Mouse (Mus musculus) T-cell, adult 2 months (primary cell): ENCODE measurements around the gene Fars2.
A peak's percentile ranks its signal among the peaks of the same experiment; 100 is the strongest.

ENCODE experiments used
- DNase-seq: peaks from one replicate; pipeline ENCODE4 v3.0.0; 2022; ENCODE audit warnings: low spot score

The Fars2 gene

DNA sequence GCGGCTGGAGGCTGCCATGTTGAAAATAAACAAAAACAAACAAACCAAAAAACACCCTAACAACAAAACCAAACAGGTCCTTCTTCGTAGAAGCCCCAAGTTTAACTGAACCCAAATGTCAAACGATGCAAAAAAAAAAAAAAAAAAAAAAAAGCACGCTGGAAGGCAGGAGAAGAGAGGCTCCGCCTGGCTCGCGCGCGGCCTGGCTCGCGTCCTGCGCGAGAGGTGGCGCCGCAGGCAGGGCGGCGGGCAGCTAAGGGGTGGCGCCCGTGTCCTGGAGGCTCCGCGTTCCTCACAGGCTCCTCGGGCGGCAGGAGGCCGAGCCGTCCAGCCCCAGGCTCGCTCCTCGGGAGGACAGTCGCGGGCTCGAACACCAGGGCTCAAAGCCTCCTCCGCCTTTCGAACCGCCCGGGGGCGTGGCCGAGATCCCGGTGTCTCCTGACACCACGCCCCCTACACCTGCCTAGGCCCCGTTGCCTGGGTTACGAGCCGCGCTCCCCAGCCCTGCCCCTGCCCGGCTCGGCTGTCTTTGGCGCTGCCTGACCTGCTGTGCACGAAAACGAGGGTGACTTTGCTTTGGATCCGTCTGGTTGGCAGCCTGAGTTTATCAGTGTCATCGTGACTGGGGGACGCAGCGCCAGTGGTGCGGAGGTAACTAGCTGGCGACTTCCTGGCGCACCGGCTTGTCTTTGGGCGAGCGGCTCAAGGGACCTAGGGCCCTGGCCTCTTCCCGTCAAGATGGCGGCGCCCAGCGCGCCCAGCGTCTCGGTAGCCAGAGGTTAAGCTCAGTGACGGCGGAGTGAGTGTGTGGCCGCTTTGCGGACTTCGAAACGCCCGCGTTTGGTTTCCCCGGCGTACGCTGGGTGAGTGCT lies at the start of gene Fars2, which contains the start of gene Lyrm4:
Gene Fars2, plus strand, starts transcription at position 270 of the 872 bp plus-strand sequence.
Gene Lyrm4, minus strand, starts transcription at position 384 of the 872 bp plus-strand sequence.
- peak; percentile 95 for DNase-seq

DNA sequence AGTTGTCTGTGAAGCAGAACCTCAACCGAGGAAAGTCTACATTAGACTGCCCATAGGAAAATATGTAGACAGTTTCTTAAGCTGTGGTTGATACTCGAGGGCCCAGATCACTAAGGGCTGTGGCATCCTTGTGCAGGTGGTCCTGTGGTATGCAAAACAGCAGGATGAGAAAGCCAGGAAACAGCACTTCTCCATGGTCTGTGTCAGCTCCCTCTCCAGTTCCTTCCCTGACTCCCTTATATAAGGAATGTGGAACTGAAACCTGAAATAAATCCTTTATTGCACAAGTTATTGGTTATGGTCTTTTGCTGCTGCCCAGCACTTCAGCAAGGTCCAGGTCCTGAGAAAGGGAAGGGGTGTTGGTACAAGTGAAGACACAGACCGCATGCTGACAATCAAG lies 42.7 kb upstream of the Fars2 start:
- no peak for DNase-seq

DNA sequence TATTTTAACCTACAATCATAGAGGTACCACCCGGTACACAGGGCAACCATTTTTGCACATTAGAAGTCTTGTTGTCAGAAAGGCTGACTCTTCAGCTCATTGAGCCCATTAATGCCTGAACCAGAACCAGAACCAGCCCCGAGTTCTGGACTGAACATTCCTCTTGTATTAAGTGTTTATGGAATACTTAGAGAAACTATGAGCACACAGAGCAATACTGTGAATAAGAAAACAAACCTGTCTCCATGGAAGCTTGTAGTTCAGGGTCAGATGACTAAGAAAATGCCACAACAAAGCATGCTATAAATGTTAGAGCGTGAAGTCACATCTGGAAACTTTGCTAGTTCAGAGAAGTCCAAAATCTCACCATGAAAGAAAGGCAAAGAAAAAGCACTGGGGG lies 35.6 kb upstream of the Fars2 start:
- no peak for DNase-seq

DNA sequence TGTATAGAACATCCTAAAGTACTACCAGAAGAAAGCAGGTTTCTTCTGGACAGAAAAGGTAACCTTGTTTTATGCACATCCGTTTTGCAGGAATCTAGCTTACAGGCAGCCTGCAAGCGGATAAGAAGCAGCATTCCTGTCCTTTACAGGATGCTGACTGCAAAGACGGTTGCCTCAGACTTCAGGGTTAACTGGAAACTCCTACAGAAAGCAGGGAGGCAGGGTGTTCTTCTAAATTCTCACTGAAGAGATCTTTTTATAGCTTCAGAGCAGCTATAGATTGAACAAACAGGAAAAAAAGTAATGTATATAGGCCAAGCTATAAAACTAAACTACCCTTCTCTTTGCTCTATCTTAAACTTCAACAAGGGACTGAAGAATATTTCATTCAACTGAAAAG lies 32.5 kb upstream of the Fars2 start:
- no peak for DNase-seq

DNA sequence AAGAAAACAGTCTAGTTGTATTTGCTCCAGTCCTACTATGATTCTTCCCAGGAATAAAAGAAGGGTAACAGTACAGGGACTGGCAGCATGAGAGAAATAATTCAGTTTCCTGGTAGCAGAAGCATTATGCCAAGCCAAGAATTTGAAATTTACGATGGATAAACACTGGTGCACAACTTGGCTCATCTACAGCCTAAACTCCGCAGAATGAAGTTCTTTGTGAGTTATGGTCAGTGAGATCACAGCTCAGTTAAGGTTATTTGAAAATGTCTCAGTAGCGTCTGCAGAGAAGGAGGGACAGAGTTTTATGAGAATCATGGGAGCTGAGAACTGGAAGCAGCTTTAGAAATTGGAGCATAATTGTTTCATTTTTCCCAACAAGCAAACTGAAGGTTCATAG lies 31.2 kb upstream of the Fars2 start:
- DNase-seq = no peak

DNA sequence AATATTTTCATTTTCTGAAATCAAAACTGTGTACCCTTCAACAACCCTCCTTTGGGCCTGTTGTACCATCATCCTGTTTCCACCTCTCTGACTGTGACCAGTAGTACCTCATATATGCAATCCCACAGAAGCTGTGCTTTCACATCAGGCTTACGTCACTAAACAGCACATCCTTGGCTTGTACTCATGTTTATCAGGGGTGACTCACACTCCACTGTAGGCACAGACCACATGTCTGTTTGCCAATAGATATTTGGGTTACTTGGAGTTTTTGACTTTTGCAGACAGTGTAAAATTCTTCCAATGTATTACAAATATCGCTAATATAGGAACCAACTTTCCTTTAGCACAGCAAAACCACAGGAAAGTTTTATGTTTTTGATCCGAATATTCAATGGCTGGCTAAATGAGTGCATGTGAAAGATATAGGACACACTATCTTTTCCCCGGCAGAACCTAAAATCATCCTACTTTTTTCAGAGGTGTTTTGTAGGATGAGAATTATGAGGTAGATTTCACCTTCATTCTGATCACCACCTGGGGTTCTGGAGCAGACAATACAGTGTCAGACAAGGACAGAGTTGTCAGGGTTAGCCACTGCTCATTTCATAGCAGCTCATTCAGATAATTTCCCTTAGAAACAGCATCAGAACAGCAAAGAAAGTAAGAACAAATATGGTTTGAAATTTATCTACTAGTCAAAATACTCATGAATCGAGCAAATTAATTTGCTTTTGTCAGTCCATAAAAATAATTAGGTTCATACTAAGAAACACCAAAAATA lies 30.4 kb upstream of the Fars2 start:
- no peak for DNase-seq

DNA sequence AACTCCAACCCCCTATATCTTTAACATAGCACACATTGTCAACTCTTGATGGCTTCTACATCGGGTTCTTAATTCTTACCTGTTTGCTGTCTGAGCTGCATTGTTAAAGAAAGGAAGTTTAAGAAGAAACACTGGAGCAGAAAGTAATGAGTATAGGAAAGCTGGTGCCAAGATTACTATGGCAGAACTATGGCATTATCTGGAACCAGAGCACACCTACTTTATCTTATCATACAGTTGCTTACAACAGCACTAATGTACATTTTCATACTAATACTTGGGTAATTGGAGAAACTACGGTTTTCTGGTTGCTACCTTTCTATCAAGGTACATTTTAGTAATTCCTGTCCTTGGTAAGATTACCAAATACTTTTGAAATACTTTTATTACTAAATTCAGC lies 29.8 kb upstream of the Fars2 start:
- no peak for DNase-seq

DNA sequence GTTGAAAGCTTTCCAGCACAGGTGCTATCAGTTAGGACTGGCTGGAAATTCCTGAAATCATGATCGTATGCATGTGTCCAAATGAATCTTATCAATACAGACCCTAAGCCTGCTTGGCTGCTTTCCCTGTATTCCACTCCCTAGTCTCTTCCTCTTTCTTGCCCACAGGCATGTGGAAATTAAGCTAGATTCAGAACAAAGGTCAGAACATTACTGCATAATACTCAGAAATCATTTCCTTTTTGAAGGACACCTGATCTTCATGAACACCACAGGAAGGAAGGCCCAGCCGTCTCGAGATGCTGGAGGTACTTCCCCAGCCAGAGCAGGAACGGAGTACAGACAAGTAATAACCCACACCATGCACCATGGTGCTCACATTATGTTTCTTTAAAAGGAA lies 29.0 kb upstream of the Fars2 start:
- DNase-seq = no peak

DNA sequence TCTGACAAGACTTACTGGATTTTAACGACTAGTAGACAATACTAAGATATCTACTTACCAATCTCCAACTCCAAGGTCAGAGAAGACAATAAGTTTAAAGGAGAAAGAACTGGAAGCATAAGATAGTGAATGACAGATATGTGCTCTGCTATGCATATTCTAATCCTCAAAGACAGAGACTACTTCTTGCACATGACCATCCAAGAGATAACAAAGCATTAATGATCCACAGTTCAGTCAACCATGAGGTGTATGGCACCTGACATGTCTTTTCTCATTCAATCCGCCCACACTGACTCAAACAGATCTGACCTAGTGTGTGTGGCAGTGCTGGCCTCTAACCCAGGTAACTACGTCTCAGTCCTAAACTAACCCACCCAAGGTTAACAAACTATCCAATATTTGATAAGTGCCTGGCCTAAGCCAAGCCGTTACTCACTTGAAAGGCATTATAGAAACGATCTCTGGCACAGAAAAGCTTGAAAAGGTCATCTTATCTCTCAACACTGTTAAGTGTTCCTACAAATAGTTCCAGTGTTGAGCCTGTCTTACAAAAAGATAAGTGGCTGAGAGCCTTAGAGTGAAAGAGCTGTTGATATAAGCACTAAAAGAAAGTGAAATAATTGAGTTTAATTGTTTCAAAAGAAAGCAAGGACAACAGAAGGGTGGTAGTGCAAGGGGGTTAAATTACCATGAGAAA lies 20.4 kb upstream of the Fars2 start:
- no peak for DNase-seq

DNA sequence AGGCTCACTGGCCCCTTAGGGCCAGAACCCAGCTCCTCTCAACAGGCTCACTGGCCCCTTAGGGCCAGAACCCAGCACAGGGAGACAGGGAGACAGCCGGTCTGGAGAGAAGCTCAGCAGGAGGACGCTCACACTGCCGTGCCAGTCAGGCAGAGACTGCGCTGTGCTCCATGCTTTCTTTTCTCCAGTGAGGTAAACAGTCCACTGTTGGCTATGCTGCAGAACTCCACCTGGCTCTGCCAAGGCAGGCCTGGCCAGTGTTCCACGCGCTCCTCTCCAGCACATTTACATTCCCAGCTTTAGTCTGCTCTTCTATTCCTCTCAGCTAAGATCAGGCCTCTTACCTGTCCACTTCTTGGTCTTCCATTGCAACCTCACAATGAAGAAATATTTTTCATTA lies 11.6 kb upstream of the Fars2 start:
- DNase-seq = no peak

DNA sequence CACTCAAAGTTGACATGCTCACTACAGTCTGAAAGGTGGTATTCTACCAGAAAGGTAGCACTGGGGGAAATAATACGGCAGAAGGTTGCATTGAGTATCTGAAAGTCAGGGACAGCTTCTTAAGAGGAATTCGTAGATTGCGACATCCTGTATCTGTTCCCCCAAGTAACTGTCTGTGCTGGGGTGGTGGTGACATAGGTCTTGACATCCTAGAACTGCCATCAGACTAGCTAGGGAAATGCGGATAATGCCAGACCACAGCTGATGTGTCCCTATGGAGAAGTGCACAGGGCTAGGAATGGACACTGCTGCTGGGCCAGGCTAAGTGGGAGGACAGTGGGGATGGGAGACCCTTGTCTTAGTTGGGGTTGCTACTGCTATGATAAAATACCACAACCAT lies 8.7 kb upstream of the Fars2 start:
- DNase-seq = no peak

DNA sequence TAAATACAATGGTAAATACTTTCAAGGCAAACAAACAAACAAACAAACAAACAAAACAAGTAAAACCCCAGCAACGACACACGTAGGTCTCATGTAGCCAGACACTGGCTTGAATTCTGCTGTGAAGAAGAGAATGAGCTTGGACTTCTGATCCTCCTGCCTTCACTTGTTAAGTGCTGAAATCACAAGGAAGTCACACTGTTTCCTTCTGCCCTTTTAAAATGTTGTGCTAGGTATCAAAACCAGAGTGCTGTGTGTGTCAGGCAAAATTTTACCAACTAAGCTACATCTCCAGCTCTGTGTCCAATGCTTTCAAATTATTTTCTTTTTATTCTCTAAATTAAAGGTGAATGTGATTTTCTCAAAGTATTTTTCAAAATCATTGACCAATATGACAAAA lies 5.9 kb upstream of the Fars2 start:
- DNase-seq = no peak

DNA sequence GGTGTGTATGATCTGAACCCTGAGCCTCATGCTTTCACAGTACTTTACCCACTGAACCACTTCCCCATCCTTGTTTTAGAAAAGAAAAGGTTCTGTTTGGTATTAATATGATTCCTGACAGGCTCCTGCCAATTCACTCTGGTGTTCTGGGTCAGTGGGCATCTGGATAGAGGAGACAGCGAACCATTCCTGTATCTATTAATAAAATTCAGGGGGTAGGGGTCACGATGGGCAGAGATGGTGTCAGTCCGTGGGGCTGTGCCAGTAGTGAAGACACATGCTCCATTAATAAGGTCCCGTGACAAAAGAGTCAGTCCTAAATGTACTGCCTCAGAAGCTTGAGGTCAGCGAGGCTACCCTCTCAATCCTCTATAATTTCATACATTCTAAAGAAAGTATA lies 4.0 kb upstream of the Fars2 start:
- DNase-seq = no peak

DNA sequence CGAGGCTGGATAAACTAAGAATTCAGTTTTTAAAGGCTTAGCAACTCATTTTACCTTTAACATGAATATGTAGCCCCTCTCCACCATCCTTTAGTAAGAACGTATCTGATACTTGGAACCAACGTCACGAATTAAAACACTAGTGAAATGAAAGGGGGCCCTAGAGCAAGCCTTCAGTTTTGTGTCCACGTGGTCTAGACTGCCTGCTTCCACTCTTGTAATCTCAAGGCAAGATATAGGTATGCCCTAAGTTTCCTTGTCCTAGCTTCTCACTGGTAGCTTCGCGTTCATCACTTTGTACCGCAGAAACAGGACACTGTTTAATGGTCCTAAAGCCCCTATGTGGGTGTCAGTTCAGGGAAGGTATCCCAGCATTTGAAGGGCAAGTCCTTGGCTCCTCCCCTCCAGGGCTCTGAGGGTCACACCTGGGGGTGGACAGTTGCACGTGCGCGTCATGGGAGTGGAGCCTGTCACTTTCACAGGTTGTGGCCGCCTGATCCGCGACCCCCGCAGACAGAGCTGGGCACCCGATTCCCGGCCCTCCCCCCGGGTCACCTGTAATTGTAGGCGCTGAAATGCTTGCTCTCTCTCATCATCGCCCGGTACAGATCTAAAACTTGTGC lies 581 bp upstream of the Fars2 start:
- DNase-seq = peak; percentile 18

DNA sequence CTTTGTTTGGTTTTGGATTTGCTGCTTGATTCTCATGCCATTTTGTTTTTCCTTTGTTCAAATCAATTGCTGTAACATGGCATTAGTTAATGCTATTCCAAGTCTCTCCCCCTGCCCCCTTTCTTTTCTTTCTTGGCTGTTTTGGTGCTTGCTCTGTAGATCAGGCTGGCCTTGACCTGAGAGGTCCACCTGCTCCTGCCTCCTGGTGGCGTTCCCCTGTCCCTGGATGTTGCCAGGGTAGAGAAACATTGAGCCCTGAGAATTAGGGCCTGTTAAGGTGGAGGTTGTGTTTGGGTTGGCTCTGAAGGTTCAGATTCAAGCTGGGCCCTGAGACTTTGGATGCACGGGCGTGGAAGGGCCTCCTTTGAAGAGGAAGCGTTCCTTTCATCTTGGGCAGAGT lies 2.5 kb downstream of the Fars2 start:
- no peak for DNase-seq

DNA sequence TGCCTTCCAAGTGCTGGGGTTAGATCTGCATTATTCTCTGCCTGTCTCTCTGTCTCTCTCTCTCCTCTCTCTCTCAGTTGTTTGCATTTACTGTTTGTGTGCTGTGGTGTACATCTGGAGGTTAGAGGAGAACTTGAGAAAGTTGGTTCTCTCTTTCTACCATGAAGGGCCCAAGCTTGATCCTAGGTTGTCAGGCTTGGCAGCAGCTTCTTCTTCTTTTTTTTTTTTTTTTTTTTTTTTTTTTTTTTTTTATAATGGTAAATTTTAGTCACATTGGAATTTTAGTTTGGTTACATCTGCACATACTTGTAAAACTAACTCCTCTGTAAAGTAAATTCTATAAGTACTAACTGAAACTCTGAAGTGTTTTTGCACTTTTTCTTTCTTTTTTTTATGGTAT lies 3.4 kb downstream of the Fars2 start:
- no peak for DNase-seq

DNA sequence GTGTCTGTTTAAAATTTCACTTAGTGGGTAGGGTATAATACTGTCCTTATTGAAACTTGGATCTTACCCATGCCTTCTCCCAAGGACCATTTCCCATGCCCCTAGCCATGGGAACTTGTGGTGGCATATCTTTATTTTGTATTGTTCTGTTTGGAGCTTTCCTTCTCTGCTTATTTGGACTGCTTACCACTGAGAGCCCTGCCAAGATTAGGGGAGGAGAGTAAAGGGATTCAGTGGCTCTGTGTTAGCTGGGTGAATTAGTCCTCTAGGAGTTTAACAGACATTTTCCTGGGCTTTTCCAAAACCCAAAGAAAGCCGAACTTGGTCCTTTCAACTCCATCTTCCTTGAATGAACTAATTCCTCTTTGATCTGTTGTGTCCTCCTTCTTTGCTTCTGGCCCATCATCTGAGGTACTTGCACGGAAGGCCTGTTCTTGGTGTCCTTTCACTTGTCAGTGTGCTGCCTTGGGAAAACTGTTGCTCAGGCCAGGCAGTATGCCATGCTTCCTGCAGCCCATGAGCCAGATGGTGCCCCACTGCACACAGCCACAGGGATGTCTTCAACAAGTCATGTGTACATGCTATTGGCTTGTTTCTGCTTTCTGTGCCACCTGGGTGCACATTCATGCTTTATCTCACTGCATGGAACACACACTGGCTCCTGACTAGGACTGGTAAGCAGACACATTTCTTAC lies 12.3 kb downstream of the Fars2 start:
- DNase-seq = no peak

DNA sequence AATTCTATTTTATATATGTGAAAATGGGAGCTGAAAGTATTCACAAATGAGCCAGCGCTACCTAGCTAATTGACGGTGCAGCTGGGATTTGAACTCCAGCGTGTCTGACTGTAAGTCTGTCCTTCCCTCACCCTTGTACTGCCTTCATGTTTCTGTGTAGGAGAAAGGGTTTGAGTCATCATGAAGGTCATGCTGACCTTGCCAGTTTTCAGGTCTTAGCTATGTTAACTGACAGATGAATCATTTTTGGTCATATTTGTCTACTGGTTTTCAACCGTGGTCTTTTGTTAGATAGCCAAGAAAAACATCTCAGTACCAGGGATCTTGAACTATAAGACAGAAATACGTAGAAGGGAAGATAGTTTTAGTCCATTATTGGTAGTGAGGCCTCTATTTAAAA lies 14.2 kb downstream of the Fars2 start:
- no peak for DNase-seq

DNA sequence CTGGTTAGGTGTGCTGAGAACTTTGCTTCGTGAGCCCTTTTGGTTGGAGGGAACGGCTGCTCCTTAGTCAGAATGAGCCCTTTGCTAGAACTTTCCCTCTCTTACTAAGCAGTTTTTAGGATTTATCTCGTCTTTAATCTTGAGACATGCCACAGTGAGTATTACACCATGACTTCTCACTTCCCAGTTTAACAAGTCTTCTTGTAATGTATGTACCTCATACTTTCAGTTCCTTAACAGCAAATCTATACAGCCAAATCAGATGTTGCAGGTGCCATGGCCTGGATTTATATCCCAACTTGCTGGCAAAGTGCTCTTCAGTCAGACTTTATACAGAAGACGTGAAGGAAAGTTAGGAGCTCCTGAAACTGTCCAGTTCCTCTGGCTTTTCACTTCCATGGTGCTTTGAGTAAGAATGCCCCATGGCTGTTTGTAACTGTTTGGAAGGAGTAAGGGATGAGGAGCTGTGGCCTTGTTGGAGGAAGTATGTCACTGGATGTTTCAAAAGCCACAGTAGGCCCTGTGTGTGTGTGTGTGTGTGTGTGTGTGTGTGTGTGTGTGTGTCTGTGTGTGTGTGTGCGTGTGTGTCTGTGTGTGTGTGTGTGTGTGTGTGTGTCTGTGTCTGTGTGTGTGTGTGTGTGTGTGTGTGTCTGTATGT lies 14.9 kb downstream of the Fars2 start:
- DNase-seq = no peak

DNA sequence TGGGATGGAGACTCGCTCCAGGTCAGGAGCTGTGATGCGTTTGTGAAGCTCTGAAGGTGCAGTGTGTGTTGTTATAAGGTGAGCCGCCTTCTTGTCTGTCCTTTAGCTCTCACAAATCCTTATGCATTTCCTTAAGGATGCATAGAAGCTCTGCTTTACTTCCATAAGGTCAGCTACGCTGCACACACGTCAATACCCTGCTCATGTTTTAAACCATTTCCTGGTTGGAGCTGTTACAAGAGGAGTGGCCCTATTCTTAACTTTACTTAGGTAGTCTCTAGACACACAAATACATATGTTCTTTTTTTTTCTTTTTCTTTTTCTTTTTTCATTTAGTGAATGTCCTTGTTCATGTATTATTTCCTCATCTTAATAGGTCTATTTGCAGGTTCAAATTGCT lies 22.5 kb downstream of the Fars2 start:
- DNase-seq = no peak
